Mouse (Mus musculus) c-Kit-positive CD71-positive TER-119-positive erythroid progenitor cells, embryonic 14.5 days (primary cell): ENCODE measurements around the gene Abcf2.
A peak's percentile ranks its signal among the peaks of the same experiment; 100 is the strongest.
"Not testable (repeated sequence)": the region's sequence is repeated elsewhere in the genome, so short reads cannot be mapped to it uniquely, and the experiment has no call there.

ENCODE experiments used
- DNase-seq: peaks from one replicate; pipeline ENCODE4 v3.0.0-alpha.2; 2013; ENCODE audit warnings: low spot score

Abcf2 gene

DNA sequence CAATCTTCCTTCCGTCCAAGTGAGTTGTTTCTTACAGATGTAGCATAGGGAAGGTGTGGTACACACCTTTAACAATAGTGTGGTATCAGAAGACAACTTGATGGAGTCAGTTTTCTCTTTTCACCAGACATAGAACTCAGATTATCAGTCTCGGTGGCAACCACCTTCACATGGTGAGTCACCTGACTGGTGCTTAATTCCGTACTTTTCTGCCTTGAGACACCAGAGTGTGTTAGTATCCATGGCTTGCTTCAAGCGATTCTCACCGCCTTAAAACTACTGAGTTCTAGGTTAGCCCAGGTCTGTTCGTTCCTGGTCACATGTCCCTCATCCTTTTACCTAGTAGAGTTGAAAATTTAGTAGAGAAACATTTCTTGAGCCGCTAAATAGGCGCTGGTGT, 8.8 kb upstream of the Abcf2 start:
- peak; percentile 32 for DNase-seq

GRCm38 (mm10) chr5:24578109-24578963, 1.1 kb upstream of the Abcf2 start:
- DNase-seq = no peak

GRCm38 (mm10) chr5:24576801-24577182, 475 bp downstream of the Abcf2 start:
- no peak for DNase-seq

DNA sequence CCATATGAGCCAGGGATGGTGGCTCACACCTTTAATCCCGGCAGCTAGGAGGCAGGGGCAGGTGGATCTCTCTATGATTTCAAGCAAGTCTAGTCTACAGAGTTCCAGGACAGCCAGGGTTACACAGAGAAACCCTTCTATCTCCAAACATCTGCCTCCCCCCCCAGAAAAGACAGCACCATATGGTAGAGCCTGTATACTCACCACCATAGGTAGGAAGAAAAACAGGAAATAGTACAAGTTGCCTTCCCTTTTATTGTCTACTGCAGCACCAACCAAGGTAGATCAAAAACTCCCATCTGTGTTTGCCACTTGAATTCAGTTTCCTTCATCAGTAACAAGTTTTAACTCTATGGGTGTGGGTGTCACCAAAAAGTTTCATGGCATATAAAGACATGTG, 1.3 kb downstream of the Abcf2 start:
- no peak for DNase-seq

- no peak for DNase-seq
Observed at GRCm38 (mm10) chr5:24556709-24557108, 20.6 kb downstream of the Abcf2 start, which contains the start of gene 4931409K22Rik. Gene 4931409K22Rik (minus strand): TSS chr5:24556809.

DNA sequence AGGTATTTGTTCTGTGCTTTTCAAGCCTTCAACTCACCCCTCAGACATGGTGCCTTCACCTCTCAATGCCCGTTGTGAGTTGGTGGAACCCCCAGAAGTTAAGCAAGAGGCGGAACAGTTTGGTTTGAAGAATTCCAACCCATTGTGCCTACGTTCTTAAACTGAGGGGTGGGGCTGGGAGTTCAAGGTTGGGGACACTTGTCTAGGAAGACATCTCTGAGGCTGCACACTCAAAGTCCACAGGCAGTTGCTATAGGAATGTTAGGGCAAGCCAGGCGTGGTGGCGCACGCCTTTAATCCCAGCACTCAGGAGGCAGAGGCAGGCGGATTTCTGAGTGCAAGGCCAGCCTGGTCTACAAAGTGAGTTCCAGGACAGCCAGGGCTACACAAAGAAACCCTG, 21.9 kb downstream of the Abcf2 start:
- DNase-seq = not testable (repeated sequence)

DNA sequence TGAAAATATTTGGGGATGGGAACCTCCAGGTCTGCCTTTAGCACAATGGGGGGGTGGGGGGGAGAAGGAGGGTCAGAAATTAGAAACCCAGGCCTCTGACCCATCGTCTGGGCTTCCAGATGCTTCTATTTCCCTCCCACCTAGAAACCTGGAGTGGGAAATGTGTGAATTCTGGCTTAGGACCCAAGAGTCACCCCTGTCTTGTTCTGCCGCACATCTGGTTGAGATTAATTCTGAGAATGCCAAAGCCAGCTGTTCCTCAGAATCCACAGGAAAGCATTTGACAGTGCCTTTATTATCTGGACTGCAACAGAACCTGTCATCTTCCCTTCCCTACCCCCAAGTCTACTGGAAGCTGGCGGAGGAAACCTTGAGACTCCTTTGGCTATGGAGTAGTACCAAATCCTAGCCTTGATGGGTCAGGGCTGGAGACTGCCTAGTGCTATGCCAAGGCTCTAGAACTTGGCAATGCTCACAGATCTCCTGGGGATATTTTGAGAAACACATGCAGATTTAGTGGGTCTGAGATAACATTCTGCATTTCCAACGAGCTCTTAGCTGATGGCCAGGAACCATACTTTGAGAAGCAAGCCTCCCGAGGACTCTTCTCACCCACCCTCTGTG, 23.5 kb downstream of the Abcf2 start:
- no peak for DNase-seq

GRCm38 (mm10) chr5:24551317-24551688, 26.0 kb downstream of the Abcf2 start:
- no peak for DNase-seq

GRCm38 (mm10) chr5:24550598-24551316, 26.5 kb downstream of the Abcf2 start:
- DNase-seq = no peak

GRCm38 (mm10) chr5:24542643-24543042, 34.6 kb downstream of the Abcf2 start:
- DNase-seq = peak; percentile 15

DNA sequence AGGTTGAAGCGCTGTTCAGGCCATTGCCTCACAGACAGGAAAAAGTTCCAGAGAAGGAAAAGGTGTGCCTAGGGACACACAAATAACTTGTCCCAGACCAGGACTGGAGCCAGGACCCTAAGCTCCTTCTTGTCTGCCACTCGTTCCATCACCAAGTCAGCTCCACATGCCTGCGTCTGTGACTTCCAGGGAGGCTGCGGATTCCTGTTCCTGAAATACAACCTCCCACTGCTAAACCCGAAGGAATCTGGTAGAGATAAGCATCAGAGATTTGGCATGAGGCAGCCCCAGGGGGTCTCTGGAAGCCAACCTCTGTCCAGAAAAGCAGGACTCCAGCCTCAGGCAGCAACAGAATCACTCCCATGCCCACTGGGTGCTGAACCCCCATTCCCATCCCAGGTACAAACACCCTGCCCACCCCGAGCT, 36.1 kb downstream of the Abcf2 start:
- DNase-seq = no peak

DNA sequence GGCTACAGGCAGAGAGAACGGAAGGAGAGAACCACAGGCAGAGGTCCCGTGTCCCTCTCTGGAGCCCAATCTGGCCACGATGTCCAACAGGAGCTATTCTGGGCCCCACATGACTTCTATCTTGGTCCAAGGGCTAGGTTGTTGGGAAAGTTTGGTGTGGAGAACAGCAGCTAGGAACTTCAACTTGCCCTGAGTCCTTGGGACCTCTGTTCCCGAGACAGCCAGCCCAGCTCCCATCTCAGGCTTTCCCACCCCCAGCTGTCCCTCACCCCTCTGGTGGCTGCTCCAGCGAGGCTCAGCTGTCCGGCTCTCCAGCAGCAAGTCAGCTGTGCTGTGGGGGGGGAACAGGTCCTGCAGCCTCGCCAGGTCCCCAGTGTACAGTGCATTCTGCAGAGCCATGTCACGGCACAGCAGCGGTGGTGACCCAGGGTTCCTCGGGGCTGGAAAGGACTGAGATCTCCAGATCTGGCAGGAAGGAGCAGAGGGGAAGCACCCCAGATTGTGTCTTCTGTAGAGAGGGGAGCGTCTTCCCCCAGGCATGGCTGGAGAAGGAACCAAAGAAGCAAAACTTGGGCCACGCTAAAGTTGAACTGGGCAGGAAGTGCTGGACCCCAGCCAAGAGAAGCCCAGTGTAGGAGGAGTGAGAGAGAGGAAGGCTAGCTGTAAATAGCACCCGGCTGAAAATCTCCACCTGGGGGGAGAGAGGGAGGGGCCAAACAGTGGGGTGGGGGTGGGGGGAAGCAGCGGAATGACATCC, 36.7 kb downstream of the Abcf2 start, which contains the start of gene Asb10:
Gene Asb10, minus strand, starts transcription at position 592 of the 757 bp plus-strand sequence.
- DNase-seq = no peak

DNA sequence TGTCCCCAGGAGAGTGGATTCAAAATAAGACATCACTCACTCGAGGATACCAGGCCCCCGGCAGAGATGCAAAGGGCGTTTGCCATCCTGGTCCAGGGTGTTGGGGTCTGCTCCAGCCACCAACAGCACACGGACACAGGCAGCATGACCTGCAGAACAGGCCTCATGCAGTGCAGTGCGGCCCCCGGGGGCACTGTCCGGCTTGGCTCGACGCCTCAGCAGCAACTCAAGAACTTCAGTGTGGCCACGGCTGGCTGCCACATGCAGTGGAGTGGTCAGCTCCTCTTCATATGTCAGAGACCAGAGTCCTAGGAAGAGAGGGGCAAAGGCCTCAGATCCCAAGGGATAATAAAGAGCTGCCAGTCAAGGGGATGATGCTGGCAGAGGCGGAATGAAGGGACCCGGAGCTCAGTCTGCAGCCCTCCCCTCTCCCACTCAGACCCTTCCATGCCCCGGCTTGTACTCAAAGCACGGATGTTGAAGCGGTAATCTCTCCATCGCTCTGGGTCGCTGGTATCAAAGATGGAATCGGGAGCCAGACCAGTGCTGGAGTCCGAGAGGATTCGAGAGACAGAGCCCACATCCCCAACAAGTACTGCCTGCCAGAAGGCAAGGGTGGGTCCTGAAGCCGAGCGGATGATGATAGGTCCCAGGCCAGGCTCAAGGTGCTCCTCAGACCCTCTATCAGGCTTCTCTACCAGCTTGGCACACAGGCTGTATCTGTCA, 37.5 kb downstream of the Abcf2 start:
- DNase-seq = no peak

DNA sequence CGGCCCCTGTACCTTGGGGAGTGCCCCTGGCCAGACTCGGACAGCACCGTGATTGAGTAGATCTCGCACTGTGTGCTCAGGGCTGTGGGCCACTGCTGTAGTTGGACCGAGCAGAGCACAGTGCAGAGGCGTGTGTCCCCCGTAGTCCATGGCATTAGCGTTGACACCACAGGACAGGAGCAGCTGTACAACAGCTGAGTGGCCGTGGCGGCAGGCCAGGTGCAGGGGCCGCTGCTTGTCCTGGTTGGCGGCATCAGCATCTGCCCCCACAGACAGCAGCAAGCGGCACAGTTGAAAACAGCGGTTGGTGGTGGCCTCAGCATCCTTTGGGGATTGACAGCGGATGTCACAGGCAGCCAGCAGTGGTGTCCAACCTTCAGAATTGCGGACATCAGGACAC, 39.6 kb downstream of the Abcf2 start:
- no peak for DNase-seq

DNA sequence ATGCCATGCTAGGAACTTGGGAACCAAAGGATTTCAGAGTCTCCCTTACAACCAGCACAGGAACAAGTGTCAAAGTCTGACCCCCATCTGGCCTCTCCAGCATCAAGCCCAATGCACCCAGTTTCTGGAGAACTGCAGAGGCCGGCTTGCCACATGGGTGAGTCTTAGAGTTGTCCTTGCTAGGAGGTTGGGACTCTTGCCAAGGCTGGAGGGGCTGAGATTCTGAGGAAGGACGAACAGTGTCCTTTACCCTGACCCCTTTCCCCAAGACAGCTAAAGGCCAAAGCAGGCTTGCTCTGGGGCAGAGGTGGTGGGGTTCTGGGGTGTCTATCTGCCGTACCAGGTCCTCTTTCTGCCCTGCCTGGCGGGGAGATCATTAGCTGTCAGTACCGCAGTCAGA, 40.8 kb downstream of the Abcf2 start:
- DNase-seq = no peak

- DNase-seq = no peak
Observed at GRCm38 (mm10) chr5:24535731-24536130, 41.5 kb downstream of the Abcf2 start.

- no peak for DNase-seq
Observed at GRCm38 (mm10) chr5:24534292-24534691, 43.0 kb downstream of the Abcf2 start.

DNA sequence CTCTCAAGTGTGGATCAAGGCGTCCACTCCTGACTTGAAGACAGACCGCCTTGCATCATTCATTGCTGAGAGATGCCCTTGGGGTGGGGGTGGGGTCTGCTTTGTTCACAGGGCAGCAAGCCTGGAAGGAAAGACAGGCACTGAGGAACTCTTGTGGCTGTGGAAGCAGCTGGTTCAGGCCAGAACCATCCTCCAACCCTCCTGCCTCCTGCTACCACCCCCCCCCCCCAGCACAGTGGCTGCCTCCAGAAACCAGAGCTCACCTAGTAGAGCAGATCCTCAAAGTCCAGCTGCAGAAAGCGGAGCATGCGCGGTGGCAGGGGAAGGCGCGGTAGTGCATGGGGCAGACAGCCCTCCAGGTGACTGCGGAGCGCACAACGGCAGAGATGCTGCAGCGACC, 43.9 kb downstream of the Abcf2 start:
- DNase-seq = no peak

GRCm38 (mm10) chr5:24530042-24530689, 47.1 kb downstream of the Abcf2 start:
- peak; percentile 80 for DNase-seq

DNA sequence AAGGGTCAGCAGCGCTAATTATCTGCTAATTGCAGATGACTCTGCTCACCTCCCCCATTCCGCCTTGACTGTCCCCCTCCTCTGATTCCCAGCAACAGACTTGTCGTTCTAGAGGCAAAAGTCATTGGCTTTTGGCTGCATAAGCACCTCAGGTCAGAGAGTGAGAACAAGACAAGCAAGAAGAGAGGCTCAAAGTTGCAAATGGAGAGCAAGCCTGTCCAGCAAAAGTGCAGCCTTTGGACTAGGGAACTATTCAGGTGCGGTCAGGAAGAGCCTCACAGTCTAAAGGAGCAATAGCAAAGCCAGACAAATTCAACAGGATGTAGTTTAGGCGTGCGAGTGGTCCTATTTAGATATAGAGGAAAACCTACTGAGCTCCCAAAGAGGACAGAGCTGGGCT, 49.5 kb downstream of the Abcf2 start:
- DNase-seq = no peak

DNA sequence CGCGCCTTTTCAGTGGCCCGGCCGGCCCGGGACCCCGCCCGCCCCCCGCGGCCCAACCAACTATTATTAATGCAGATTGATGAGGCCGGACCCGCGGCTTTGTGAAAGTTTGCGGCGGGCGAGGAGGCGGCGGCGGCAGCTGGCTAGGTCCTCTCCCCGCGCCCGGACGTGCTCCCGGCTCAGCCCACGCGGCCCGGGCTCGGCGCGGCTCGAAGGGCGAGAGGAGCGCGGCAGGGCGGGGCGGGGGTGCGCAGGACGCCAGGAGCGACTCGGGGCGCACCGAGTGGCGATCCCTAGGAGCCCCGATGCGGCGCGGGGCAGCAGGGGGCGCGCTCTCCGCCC, 50.4 kb downstream of the Abcf2 start, which contains the start of gene Gbx1:
Gene Gbx1, minus strand, starts transcription at position 314 of the 342 bp plus-strand sequence.
- DNase-seq = no peak
